Mouse (Mus musculus) heart, embryonic 10.5 days (tissue): ENCODE results near the gene Milr1. TPM values are rescaled to one million over a fixed set of nuclear protein-coding genes. Genes with fewer than 3 reads are reported as not detected.
"Not testable (repeated sequence)": the region's sequence is repeated elsewhere in the genome, so short reads cannot be mapped to it uniquely, and the experiment has no call there.

ENCODE experiments used
- DNase-seq: peaks from one replicate; pipeline ENCODE4 v3.0.0-alpha.2; 2017; ENCODE audit warnings: low spot score
- H3K27ac ChIP-seq: fragments of 300-500 bp; sonication (generic); 2 replicates; pipeline ENCODE4 v1.5.1; 2016; ENCODE audit warnings: mild to moderate bottlenecking
- H3K27me3 ChIP-seq: fragments of 300-500 bp; sonication (generic); 2 replicates; pipeline ENCODE4 v1.6.1; 2016; ENCODE audit warnings: mild to moderate bottlenecking; ENCODE audit not compliant: poor library complexity, insufficient read depth, severe bottlenecking
- H3K36me3 ChIP-seq: fragments of 300-500 bp; sonication (generic); 2 replicates; pipeline ENCODE4 v1.6.1; 2016; ENCODE audit warnings: mild to moderate bottlenecking, moderate library complexity
- H3K4me1 ChIP-seq: fragments of 300-500 bp; sonication (generic); 2 replicates; pipeline ENCODE4 v1.6.1; 2016; ENCODE audit warnings: mild to moderate bottlenecking
- H3K4me3 ChIP-seq: fragments of 300-500 bp; sonication (generic); 2 replicates; pipeline ENCODE4 v1.5.1; 2016; ENCODE audit warnings: mild to moderate bottlenecking, moderate library complexity
- H3K9me3 ChIP-seq: fragments of 300-500 bp; sonication (generic); 2 replicates; pipeline ENCODE4 v1.6.1; 2016; ENCODE audit warnings: mild to moderate bottlenecking, moderate library complexity
- WGBS: fragments of 180-500 bp; shearing (Covaris S2); methylation state at CpG from one replicate; pipeline ENCODE4 v1.1.7; 2016; 5-methylcytosine and 5-hydroxymethylcytosine counted together
- polyA plus RNA-seq: library from polyadenylated mRNA; unstranded; fragments of >200 nt; fragmentation: Nextera tagmentation; extraction: Ambion mirVana; gene quantifications from 2 replicates; pipeline ENCODE4 v1.2.1, GENCODE M21; 2016

The Milr1 gene
- polyA plus RNA-seq, 1 experiment from 2014 or later = 1.2 TPM

- no peak overlapping the region for H3K4me3 ChIP-seq
- 84% methylated on average over 9 of the region's 9 CpGs for WGBS
- H3K36me3 ChIP-seq = peaks cover 78% of the 10 kb centered on the region
These were observed 32.1 kb downstream of the Milr1 start for GRCm38 (mm10) chr11:106782841-106783764.

GRCm38 (mm10) chr11:106784476-106784875, 33.5 kb downstream of the Milr1 start:
- peaks cover 78% of the 10 kb centered on the region for H3K36me3 ChIP-seq
- no peaks in the 10 kb centered on the region for H3K9me3 ChIP-seq
- H3K27ac ChIP-seq = no peak overlapping the region
- DNase-seq = no peak
- 91% methylated on average over 2 of the region's 2 CpGs for WGBS
- no peak overlapping the region for H3K4me3 ChIP-seq
- peaks cover 5% of the 10 kb centered on the region; the same call in 1 of the 2 replicates for H3K4me1 ChIP-seq
- H3K27me3 ChIP-seq = no peaks in the 10 kb centered on the region

More at GRCm38 (mm10) chr11:106782841-106783764, 32.1 kb downstream of the Milr1 start:
- H3K4me1 ChIP-seq = peaks cover 10% of the 10 kb centered on the region; the same call in 1 of the 2 replicates
- H3K27ac ChIP-seq = no peak overlapping the region
- no peaks in the 10 kb centered on the region for H3K9me3 ChIP-seq
- H3K27me3 ChIP-seq = no peaks in the 10 kb centered on the region
- DNase-seq = no peak

GRCm38 (mm10) chr11:106785043-106785442, 34.0 kb downstream of the Milr1 start:
- H3K4me3 ChIP-seq = no peak overlapping the region
- peaks cover 5% of the 10 kb centered on the region; the same call in 1 of the 2 replicates for H3K4me1 ChIP-seq
- H3K36me3 ChIP-seq = peaks cover 75% of the 10 kb centered on the region
- no peaks in the 10 kb centered on the region for H3K9me3 ChIP-seq
- no peak overlapping the region for H3K27ac ChIP-seq
- DNase-seq = no peak
- H3K27me3 ChIP-seq = no peaks in the 10 kb centered on the region
- WGBS = 85% methylated on average over 1 of the region's 1 CpGs

- peak; percentile 91 for DNase-seq
- H3K9me3 ChIP-seq = no peaks in the 10 kb centered on the region
- H3K27me3 ChIP-seq = no peaks in the 10 kb centered on the region
- peaks cover 60% of the 10 kb centered on the region for H3K36me3 ChIP-seq
- H3K4me3 ChIP-seq = peak overlapping the region; percentile 95
- under 1% methylated on average over 65 of the region's 65 CpGs for WGBS
- peak overlapping the region; percentile 100 for H3K27ac ChIP-seq
- peaks cover 5% of the 10 kb centered on the region; the same call in 1 of the 2 replicates for H3K4me1 ChIP-seq
These were observed 36.4 kb downstream of the Milr1 start for GRCm38 (mm10) chr11:106787131-106788025.

GRCm38 (mm10) chr11:106788026-106788774, 37.2 kb downstream of the Milr1 start:
- WGBS = under 1% methylated on average over 75 of the region's 79 CpGs
- DNase-seq = peak; percentile 97

GRCm38 (mm10) chr11:106788775-106789459, 37.9 kb downstream of the Milr1 start, which contains the start of the genes Ddx5 and Cep95:
Gene Ddx5 (minus strand): TSS chr11:106789185.
Gene Cep95 (plus strand): TSS chr11:106789252.
- DNase-seq = peak; percentile 99
- peaks cover 5% of the 10 kb centered on the region; the same call in 1 of the 2 replicates for H3K4me1 ChIP-seq
- WGBS = under 1% methylated on average over 53 of the region's 58 CpGs
- peak within 1 kb of the TSS; percentile 100 for H3K27ac ChIP-seq
- H3K9me3 ChIP-seq = no peaks in the 10 kb centered on the region
- H3K27me3 ChIP-seq = no peaks in the 10 kb centered on the region
- H3K4me3 ChIP-seq = peak within 1 kb of the TSS; percentile 95
- peaks cover 60% of the 10 kb centered on the region for H3K36me3 ChIP-seq

More at GRCm38 (mm10) chr11:106788026-106788774, 37.2 kb downstream of the Milr1 start:
- Histone ChIP-seq H3K27me3 (no peaks in the 10 kb centered on the region), H3K4me1 (peaks cover 5% of the 10 kb centered on the region; the same call in 1 of the 2 replicates), H3K36me3 (peaks cover 60% of the 10 kb centered on the region), H3K4me3 (peak overlapping the region; percentile 95), H3K27ac (peak overlapping the region; percentile 100), H3K9me3 (no peaks in the 10 kb centered on the region)

GRCm38 (mm10) chr11:106789649-106790048, 38.6 kb downstream of the Milr1 start:
- no peak for DNase-seq
- H3K4me1 ChIP-seq = peaks cover 5% of the 10 kb centered on the region; the same call in 1 of the 2 replicates
- peak overlapping the region; percentile 95 for H3K4me3 ChIP-seq
- H3K27ac ChIP-seq = peak overlapping the region; percentile 100
- H3K9me3 ChIP-seq = no peaks in the 10 kb centered on the region
- under 1% methylated on average over 6 of the region's 6 CpGs for WGBS
- H3K36me3 ChIP-seq = peaks cover 60% of the 10 kb centered on the region
- no peaks in the 10 kb centered on the region for H3K27me3 ChIP-seq

- Histone ChIP-seq H3K9me3 (peaks cover 6% of the 10 kb centered on the region; the same call in 1 of the 2 replicates), H3K4me3 (no peak overlapping the region), H3K27me3 (no peaks in the 10 kb centered on the region), H3K27ac (no peak overlapping the region), H3K36me3 (peaks cover 68% of the 10 kb centered on the region), H3K4me1 (no peaks in the 10 kb centered on the region)
- WGBS = 73% methylated on average over 4 of the region's 4 CpGs
- no peak for DNase-seq
These were observed 42.8 kb downstream of the Milr1 start for GRCm38 (mm10) chr11:106793846-106794245.

GRCm38 (mm10) chr11:106795679-106796078, 44.7 kb downstream of the Milr1 start:
- Histone ChIP-seq H3K27me3 (no peaks in the 10 kb centered on the region), H3K27ac (no peak overlapping the region), H3K9me3 (peaks cover 6% of the 10 kb centered on the region; the same call in 1 of the 2 replicates), H3K4me3 (no peak overlapping the region), H3K36me3 (peaks cover 87% of the 10 kb centered on the region), H3K4me1 (no peaks in the 10 kb centered on the region)
- WGBS = 55% methylated on average over 9 of the region's 9 CpGs
- DNase-seq = peak; percentile 78

- no peaks in the 10 kb centered on the region for H3K4me1 ChIP-seq
- no peak overlapping the region for H3K27ac ChIP-seq
- H3K27me3 ChIP-seq = no peaks in the 10 kb centered on the region
- DNase-seq = no peak
- peaks cover 84% of the 10 kb centered on the region for H3K36me3 ChIP-seq
- H3K9me3 ChIP-seq = peaks cover 6% of the 10 kb centered on the region; the same call in 1 of the 2 replicates
- no peak overlapping the region for H3K4me3 ChIP-seq
- WGBS = 89% methylated on average over 10 of the region's 10 CpGs
These were observed 51.1 kb downstream of the Milr1 start for GRCm38 (mm10) chr11:106802069-106802627.

- not testable (repeated sequence) for H3K4me1 ChIP-seq, H3K27me3 ChIP-seq, H3K27ac ChIP-seq, DNase-seq, H3K9me3 ChIP-seq, H3K4me3 ChIP-seq
- 90% methylated on average over 1 of the region's 1 CpGs for WGBS
- H3K36me3 ChIP-seq = peaks cover 71% of the 10 kb centered on the region
These were observed 56.4 kb downstream of the Milr1 start for GRCm38 (mm10) chr11:106807442-106807841.
